Mouse (Mus musculus): Measurements from ENCODE around the gene Map4k4. TPM values are rescaled to one million over a fixed set of nuclear protein-coding genes. Genes with fewer than 3 reads are reported as not detected.

The Map4k4 gene
- polyA plus RNA-seq (2014; fragmentation: Illumina TruSeq; extraction: RNeasy Lipid Tissue Mini Kit (QIAGEN cat#74804); ENCODE audit: low read depth, low replicate concordance): 30.5 TPM

DNA sequence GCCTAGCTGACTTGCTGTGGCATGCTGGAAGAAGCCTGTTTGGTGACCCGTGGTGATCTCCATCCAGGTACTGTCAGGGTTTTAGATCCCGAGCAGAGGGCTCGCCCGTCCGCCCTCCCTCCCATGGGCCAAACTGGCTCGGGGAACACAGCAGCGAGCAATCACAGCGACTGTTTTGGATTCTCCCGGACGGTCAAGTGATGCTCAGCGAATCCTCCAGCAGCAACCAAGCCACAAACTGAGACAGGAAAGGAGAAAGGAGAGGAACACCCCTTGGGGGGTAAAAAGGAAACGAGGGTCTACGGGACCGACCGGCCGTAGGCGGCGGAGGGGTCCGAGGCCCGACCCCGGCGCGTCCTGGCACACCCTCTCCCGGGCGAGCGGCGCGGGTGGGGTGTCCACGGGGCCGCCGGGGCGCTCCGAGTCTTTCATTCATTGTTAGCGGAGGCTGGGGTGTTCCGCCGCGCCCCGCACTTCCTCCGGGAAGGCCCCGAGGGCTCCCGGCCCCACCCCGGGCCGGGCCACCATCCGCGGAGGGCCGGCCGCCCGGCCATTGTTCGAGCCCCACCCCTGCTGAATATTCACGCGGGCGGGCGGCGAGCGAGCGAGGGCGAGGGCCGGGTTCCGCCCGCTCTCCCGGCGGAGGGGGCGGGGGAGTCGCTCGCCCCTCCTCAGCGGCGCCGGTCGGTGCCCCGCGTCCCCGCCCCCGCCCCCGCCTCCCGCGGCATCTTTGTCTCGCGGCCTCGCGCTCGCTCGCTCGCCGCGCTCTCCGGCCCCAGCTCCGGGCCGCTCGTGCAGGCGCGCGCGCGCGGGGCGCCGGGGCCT, at the start of gene Map4k4:
Gene Map4k4 (plus strand): TSS at position 733 of the 825 bp plus-strand sequence.

DNA sequence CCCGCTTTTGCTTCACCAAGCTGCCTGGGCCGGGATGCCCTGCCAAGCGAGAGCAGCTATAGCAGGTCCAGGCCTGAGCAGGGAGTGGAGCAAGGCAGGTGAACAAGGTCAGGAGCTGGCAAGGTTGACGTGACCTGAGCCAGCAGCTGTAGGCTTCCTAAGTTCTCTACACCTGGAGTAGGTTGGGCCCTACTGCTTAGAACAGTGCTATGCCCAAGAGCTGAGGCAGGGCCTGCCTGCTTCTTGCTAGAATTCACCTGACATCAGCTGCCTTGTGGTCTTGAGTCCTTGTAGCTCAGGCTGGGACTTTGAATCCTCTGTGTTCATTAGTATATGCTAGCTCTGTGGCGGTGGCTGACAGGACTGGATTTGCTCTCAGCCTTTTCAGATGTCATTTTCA, 173.1 kb downstream of the Map4k4 start, which contains the start of gene Il1r2:
Gene Il1r2 (plus strand): TSS at position 301 of the 400 bp plus-strand sequence.

Other genes with a start within 250 kb of the Map4k4 start
- 0.24 TPM for gene Creg2, start 249.4 kb upstream of the Map4k4 start, polyA plus RNA-seq (2014; fragmentation: Illumina TruSeq; extraction: RNeasy Lipid Tissue Mini Kit (QIAGEN cat#74804); ENCODE audit: low read depth, low replicate concordance)
- gene Rfx8, start 179.9 kb upstream of the Map4k4 start, polyA plus RNA-seq (2014; fragmentation: Illumina TruSeq; extraction: RNeasy Lipid Tissue Mini Kit (QIAGEN cat#74804); ENCODE audit: low read depth, low replicate concordance): not detected
- not detected for gene Gm3646, start 95.6 kb upstream of the Map4k4 start, polyA plus RNA-seq (2014; fragmentation: Illumina TruSeq; extraction: RNeasy Lipid Tissue Mini Kit (QIAGEN cat#74804); ENCODE audit: low read depth, low replicate concordance)
- gene Il1r2, start 173.2 kb downstream of the Map4k4 start, polyA plus RNA-seq (2014; fragmentation: Illumina TruSeq; extraction: RNeasy Lipid Tissue Mini Kit (QIAGEN cat#74804); ENCODE audit: low read depth, low replicate concordance): not detected

Data from kidney, adult 10 weeks (tissue).